Mouse (Mus musculus) mesoderm, embryonic 11.5 days (tissue): ENCODE results near the gene Pgm3.
A peak's percentile ranks its signal among the peaks of the same experiment; 100 is the strongest.
"Not testable (repeated sequence)": the region's sequence is repeated elsewhere in the genome, so short reads cannot be mapped to it uniquely, and the experiment has no call there.

Experiments
- DNase-seq: peaks from one replicate; pipeline ENCODE4 v3.0.0-alpha.2; 2012; ENCODE audit warnings: low read depth, low spot score

Pgm3 gene

DNA sequence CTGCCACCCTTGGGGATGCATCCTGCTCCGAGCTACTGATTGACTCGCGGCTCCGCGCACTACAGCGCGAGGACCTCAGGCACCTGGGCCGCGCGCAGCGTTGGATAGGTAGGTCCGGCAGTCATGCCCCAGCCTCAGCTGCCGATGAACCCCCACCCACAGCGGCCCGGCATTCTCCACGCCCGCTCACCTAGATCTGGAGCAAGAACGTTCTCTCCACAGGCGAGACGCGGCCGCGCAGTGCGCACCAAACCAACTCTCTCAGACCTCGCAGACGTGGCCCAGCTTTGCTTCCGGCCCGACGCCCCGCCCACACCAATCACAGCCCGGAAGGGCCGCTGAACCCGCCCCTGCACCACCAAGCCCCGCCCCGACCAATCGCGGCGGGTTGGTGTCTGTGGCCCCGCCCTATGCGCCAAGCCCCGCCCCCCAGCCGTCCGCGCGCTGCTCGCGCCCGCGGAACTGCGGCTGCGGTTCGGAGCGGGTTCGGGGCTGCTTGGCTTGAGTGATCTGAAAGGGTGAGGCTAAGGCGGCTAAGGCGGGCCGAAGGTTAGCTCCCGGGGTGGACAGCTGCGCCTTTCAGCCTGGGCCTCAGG lies at the start of gene Pgm3, which contains the start of gene Rwdd2a:
Pgm3 (minus strand) TSS at position 303 of the 596 bp plus-strand sequence.
Rwdd2a (plus strand) TSS at position 452 of the 596 bp plus-strand sequence.
- peak; percentile 93 for DNase-seq

DNA sequence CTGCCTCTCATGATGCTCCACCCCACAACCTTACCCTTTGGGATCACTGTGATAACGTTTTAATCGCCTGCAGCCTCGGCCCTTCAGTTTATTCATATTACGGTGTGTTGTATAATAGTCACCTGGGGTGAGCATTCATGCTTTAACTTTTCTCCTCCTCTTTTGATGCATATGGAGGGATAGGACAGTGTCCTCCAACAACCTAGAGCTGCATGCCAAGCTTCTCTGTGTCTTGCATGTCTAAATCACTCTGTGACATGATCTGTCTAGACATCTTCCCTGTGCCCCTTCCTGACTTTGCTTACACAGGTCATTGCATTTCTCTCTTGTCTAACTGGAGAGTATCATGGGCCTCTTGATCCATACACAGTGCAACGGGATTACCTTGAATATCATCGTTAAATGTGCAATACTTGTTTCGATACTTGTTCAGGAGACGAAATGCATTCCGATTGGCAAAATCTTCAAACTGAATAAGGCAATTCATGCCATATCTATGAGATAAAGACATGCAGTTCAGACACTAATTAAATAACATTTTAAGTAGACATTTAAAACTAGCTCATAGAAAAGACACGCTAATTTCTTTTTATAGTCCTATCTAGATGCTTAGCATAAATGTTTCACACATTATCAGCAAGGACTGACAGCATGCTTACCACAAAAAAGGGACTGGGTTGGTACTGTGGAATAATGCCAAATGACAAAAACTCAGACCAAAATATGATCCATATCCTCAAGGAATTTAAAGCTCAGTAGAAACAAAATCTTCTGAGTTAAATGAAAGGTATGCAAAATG lies 47.9 kb upstream of the Pgm3 start:
- no peak for DNase-seq

DNA sequence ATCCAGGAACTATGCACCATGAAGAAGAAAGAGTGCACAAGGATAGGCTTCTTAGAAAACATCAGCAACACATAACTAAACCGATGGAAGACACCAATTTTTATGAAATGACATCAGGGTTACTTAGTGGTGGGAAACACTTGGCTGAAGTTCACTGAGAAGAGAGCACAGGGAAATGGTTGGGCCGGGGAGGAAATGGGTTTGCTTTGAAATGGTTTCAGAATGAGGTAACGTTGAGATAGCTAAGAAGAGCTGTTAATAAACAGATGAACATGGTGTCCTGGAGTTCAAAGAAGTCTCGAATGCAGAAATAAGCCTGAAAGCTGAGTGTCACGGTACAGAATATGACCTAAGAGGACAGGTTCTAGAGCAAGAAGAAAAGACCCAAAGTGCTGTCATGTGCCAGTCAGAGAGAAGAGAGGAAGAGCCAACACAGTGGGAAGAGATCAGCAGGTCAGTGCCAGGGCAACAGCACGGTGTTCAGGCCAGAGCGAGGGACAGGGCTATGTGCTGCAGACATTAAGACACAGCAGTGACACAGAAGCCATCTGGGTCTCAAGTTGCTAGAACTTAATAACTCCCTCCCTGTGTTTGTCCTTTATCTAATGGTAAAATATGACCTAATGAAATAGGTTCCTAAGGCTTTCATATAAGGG lies 46.3 kb upstream of the Pgm3 start:
- no peak for DNase-seq

DNA sequence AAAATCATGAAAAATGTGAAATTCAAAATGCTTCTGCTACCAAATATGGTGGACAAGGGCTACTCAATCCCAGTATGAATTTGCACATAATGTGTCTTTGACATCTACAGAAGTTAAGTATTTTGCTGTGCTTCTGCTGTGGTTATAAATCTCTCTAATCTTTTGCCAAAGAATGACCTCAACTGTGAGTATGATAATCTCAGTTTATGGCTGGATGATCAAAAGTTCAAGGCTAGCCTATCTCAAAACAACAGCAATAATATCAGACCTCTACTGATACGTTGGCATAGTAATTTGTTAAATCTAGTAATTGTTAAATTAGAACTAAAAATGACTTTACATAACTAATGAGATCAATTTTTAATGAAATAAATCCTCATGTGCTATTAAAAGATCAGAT lies 44.1 kb upstream of the Pgm3 start:
- DNase-seq, result no peak

DNA sequence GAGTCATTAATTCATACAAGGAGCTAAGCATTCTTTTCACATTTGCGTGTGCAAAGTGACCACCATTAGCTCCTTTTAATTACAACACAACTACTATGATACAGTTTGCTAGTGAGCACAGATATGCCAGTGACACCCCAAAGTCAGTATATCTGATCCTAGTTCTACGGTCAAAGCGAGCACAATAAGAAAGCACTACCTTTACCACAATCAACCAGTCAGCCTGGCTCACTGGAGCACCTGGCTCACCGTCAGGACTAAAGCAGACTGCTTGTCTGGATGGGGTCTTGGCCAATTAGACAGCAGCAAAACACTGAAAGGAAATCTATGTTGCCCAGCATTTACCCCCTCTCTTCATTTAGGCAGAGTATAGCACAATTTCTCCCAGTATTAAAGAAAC lies 40.4 kb upstream of the Pgm3 start:
- DNase-seq, result no peak

DNA sequence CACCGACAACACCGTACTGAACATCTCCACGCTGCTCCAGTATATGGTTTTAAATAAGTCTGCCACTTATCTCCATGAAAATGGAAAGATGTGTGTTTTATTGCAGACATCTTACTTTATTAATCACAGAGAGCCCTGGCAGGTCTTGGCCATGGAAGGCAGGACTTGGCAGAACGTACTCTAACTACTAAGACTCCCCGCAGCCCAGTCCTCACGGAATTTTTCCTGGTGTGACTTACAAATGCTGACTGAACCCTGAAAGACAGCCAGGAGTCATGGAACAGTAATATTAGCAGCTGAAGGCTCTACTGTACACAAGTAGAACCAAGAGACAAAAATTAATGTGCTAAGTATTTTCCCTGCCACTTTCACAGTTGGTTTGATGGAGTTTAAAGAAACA lies 34.1 kb upstream of the Pgm3 start:
- DNase-seq, result no peak

DNA sequence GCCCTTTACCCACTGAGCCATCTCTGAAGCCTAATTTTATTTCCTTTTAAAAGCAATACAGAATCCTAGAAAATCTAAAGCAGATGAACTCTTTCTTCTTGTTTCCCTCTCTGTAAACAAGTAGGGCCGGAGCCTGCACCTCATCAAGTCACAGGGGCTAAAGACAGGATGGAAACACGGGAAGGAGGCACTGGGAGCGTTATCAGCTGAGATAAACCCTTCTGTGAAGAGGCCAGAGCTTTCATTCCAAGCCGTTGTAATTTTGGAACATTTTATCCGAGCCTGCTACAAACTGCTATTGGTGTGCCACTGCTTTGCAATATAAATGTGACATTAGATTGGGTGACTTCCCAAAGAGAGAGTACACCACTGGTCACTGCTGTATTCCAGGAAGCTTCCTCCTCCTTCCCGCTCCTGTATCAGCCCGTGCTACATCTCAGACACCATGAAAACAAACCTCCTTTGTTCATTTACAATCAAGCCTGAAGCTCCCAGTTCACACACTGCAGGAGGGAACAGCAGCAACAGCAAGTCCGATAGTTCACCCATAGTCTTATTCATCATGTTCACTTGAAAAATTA lies 28.2 kb upstream of the Pgm3 start:
- DNase-seq, result peak; percentile 27

DNA sequence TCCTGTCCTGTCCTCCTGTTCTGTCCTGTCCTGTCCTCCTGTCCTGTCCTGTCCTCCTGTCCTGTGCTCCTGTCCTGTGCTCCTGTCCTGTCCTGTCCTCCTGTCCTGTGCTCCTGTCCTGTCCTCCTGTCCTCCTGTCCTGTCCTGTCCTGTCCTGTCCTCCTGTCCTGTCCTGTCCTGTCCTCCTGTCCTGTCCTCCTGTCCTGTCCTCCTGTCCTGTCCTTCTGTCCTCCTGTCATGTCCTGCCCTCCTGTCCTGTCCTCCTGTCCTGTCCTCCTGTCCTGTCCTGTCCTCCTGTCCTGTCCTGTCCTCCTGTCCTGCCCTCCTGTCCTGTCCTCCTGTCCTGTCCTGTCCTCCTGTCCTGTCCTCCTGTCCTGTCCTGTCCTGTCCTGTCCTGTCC lies 25.3 kb upstream of the Pgm3 start:
- not testable (repeated sequence) for DNase-seq

DNA sequence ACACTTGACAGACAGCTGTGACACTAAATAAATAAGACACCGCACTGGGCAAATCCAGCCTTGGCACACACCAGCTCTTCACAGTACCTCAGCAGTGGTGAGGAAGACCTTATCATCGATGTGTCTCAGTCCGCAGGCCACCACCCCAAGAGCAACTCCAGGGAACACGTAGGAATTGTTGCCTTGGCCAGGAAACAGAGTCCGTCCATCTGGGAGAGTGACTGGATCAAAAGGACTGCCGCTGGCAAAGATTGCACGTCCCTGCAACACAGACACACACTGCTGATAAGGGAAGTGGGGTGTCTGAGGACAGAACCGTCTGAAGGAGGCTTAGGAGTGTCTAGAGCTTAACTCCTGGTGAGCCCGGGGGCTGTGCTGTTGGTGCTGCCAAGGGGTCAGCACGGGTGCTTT lies 22.7 kb upstream of the Pgm3 start:
- not testable (repeated sequence) for DNase-seq

DNA sequence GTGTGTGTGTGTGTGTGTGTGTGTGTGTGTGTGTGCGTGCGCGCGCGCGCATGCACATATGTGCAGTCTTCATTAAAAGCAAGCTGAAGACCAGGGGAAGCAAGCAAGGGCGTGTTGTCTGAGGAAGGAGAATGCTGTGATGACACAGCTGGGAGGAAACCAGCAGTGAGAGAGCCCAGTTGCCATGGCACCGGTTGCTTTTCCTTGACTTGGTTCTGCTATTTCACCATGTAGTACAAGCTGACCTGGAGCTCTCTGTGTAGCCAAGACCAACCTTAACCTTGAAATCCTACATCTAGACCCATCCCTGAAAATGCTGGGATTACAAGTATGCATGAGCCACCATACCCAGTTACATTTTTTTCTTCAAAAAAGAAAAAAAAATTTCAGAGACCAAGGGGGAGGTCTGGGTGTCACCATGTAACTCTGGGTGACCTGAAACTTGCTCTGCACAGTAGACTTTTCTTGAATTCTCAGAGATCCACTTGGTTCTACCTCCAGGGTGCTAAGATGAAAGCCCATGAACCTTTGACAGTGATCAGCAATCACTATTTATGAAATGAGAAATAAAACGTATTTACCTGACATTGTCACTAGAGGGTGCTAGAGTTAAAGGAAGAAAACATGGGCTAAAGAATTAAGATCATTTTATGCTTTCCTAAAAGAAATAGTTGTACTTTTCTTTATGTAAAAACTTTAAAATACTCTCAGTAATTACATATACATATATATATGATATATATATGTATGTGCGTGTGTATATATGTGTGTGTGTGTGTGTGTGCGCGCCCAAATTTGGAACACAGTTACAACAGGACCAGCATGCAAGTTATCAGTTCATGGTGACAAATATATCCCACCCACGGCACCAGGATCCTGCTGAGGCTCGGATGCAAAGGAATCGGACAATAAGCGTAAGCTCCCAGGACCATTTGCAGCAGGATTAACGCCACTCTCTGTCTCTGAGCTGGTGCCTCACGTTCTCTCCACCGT lies 21.3 kb upstream of the Pgm3 start:
- DNase-seq, result peak; percentile 31

DNA sequence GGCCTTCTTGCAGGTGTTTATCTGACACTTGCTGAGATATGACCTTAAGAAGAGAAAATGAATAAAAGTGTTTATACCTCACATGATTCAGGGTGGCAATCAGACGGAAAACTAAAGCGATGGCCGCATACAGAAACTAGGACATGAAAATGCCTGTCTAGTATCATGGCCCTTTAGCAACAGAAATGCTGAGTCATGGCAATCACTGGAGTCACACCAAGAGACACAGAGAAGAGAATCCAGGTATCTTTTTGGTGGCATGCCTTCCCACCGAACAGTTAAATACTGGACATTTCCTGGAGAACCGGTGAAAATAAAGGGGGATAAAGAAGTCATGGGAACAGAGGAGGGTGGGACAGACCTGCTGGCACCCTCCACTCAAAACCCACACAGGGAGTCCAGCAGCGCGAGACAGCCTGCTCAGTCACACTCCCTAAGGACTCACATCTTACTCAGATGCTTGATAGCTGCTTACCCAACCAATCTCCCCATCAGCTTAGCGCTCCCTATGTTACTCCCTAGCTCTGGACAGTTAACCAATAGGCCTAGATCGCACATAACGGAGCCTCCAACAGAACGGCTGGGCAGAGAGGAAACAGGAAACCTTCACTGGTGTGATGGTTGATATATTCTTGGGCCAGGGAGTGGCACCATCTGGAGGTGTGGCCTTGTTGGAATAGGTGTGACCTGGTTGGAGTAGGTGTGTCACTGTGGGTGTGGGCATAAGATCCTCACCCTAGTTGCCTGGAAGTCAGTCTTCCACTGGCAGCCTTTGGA lies 15.6 kb upstream of the Pgm3 start:
- no peak for DNase-seq

DNA sequence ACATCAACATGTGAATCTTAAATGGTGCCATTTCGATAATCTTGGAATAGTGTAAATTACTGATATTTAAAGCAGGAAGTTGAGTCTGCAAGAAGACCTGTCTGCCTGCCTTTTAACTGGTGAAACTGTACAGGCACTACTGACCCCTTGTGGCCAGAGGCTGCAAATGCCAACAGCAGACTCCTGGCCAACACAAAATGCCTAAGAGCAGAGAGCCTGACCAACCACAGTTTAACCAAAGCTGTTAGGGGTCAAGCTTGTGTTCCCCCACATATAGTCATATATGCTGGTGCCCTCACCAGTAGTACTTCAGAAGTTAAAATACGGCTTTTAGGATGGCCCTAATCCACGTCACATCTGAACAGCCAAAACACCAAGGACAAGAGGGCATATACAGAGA lies 12.1 kb upstream of the Pgm3 start:
- peak; percentile 75 for DNase-seq

DNA sequence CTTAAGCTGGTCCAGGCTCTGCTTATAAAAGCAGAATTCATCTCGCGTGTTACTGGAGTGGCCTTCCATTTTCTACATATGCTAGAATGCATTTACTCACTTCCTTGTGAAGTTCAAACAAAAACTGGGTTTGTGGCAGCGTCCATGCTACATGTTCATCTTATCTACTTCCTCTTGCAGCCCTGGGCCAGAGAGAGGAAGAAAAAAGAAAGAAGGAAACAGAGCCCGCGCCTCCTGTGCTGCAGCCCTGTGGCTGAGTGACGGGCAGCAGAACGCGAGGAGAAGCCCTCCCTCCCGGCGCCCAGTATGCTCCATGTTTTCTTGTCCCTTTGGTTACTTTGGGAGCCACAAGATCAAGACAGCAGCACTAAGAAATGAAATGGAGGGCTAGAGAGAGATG lies 8.0 kb upstream of the Pgm3 start:
- no peak for DNase-seq

DNA sequence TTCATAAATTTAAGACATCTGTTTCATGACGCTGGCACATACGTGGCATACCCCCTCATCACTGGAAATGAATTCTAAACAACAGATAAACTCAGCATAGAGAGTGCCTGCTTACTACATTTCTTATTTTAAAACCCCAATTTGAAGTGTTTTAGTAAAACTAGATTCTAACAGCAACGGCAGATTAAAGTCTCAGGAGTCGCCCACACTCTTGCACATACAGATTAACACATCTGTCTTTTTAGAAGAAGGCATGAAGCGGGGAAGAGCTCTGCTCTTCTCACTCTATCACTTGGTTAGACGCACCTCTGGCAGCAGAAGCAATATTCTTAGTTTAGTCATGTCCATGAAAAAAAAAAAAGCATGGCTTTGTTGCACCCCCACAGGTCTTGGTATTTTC lies 3.5 kb upstream of the Pgm3 start:
- DNase-seq, result no peak

DNA sequence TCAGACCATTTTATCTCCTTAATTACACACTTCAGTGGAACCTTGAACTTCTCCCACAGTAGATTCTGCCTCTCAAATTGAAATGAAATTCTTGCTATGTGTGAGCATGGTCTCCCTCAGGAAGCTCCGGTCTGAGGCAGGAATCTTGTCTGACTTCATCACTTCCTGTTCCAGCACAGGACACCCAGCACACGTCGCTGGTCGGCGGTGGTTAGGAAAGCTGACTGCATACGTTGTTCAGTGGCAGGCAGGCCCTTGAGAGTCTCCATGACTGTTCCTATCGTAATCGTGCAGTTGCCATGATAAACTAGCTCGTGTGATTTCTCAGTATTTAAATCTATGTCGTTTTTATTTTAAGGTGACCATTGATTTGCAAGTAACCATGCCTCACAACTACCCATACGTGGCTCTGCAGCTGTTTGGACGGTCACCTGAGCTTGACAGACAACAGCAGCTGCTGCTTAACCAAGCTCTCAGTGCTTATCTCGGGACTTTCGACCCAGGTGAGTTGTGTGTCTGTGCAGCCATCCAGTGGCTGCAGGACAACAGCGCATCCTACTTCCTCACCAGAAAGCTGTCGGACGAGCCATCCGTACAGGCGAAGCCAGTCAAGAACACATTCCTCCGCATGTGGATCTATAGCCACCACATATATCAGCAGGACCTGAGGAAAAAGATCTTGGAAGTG lies 2.1 kb upstream of the Pgm3 start:
- DNase-seq, result no peak

DNA sequence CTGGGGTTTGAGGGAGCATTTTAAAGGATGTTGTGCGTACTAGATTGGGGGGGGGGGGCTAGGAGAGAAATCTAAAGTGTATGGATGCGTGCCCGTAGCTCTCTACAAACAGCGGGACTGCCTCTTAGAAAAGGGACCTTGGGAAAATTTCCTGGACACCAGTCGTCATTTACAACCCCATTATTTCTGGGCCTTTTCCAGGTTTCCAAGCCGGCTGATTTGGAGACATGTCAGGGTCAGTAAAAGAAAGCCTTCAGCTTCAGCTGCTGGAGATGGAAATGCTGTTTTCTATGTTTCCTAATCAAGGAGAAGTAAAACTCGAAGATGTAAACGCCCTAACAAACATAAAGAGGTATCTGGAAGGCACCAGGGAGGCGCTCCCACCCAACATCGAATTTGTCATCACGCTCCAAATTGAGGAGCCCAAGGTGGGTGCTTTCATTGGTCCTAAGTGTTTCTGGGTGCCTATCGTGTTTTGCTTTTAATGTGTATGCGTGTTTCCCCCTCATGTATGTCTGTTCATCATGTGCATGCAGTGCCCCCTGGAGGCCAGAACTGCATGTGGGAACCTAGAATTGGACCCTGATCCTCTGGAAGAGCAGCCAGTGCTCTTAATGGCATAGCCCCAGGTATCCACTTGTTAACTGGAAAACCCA lies 1.1 kb upstream of the Pgm3 start:
- peak; percentile 84 for DNase-seq

DNA sequence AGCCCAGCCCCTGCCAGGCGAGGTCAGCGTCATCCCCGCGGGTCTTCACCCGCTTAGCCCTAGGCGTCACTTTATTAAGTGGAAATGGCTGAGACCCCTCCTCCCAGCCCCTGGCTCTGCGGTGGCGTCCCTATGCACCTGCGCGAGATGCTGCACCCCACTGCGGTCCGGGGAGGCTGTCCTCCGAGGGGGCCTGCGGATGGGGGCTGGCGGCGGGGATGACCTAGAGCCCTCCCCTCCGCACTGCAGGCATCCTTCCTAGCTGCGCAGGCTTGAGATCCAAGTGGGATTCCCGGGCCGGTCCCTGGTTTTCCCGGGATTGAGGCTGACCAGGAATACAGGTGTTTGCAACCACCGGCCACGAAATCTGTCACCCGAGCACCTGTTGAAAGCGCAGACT lies 554 bp upstream of the Pgm3 start:
- no peak for DNase-seq

DNA sequence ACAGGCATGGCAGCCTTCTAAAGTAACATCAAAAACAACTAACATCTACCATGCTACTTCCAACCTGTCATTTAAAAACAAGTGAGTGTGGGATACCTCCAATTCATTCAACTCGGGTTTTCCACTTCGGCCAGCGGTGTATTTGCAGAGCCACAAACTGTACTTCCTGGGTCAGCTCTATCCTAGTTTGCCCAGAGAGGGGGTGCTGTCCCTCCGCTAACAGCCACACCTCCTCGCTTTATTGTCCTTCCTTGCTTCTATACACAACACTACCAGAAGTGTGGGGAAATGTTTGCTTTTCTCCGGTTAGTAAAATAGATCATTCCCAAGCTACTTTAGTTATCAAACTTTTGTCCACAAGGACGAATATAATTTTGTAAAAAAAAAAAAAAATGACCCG lies 696 bp downstream of the Pgm3 start:
- no peak for DNase-seq

DNA sequence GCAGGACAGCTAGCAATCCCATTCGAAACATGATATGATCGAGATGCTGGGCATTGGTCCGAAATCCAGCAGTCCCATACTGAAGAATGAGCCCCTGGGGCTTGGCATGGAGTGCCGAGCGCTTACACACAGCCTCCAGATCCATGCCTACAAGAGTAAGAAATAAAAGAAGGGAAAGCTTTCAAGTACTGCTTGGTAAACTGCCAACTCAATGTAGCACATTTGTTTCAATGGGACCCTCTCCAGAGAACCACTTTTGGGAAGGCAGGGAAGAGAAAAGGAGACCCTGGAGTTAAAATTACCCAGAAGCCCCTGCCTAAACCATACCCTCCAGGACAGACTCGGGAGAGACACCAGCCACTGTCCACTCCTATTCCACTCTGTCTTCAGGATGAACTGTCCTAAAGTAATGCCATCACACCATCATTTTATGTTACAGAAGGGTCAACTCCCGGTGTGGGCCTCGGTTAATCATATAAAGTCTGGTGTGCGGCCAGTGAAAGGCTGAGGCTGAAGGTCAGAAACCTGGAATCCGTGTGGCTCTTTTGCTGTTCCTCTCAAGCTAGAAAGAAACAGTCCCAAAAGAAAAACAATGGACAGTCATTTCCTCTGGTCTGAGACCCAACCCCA lies 1.3 kb downstream of the Pgm3 start:
- DNase-seq, result no peak
